Mouse (Mus musculus): ENCODE results near the gene Iqcf5.
"Not testable (repeated sequence)": the region's sequence is repeated elsewhere in the genome, so short reads cannot be mapped to it uniquely, and the experiment has no call there.

The Iqcf5 gene

DNA sequence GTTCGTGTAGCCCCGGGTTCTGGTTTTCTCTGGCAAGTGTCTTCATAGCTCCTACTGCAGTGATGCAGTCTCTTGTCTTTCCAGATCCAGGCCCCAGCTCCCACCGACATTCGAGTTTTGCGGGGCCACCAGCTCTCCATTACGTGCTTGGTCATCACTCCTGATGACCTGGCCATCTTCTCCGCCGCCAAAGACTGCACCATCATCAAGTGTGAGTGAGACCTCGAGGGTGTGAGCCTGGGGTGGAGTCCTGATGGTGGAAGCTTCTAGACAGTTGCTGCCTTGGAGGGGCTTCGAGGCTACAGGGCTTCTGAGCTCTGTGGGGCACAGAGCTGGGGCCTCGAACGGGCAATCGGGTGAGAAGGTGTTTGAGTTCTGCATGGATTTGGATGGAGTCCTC lies 32.7 kb upstream of the Iqcf5 start:
- DNase-seq (ENCODE audit: low read depth, low spot score), result no peak

DNA sequence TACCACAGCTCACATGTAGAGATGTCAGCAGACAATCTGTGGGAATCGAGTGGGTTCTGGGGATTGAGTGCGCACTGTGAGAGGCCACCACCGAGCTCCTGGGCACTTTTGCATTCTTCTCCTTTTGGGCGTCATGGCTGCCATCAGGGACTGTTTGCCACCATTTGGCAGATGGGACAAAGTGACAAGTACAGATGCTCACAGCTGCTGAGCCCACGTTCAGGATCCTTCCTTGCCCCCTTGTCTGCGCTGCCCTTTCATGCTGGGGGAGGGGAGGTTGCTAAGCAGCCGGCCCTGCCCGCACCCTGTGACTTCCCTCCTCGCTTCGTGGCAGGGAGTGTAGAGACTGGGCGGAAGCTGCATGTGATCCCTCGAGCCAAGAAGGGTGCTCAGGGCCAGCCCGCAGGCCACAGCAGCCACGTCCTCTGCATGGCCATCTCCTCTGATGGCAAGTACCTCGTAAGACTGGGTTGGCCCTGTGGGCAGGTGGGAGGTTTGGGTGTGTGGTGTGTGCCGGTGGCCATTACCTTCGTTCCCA lies 31.7 kb upstream of the Iqcf5 start:
- DNase-seq (ENCODE audit: low read depth, low spot score), result no peak

DNA sequence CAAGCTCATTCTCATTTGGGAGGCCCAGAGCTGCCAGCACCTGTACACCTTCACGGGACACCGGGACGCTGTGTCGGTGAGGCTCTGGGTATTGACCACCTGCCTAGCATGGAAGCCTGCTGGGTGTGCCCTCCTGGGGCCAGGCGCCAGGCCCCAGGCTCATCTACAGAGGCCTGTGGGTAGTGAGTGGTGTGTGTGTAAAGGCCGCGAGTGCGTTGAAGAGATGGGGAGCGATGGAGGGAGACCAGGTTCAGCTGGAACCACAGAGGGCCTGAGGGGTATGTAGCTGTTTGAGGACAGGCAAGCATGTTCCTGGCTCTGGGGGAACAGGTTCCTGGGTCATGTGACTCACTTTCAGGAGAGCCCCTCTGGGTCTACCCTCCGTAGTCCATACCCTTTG lies 31.2 kb upstream of the Iqcf5 start:
- no peak for DNase-seq (ENCODE audit: low read depth, low spot score)

DNA sequence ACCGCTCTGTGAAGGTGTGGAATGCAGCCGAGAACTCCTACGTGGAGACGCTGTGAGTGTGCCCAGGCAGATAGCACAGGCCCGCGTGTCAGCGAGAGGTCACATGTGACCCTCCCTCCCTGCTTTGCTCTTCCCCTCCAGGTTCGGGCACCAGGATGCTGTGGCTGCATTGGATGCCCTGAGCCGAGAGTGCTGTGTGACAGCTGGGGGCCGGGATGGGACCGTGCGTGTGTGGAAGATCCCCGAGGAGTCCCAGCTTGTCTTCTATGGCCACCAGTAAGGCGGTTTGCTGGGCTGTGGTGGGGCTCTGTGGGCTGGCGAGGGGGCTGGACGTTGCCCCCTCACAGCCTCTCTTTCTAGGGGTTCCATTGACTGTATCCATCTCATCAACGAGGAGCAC lies 30.8 kb upstream of the Iqcf5 start:
- DNase-seq (ENCODE audit: low read depth, low spot score), result no peak

DNA sequence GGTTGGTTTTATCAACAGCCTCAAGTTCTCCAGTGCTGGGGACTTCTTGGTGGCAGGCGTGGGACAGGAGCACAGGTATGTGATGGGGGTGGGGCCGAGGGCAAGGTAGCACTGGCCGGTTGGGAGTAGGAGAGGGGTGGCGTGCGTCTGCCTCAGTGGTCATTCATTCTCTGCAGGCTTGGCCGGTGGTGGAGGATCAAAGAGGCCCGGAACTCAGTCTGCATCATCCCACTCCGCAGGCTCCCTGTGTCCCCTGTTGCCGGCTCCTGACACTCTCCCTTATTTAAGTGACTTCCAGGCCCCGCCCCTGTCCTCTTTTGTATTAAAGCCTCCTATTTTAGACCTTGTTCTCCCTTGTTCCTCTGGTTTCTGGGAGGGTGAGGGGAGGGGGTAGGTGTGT lies 29.3 kb upstream of the Iqcf5 start:
- DNase-seq (ENCODE audit: low read depth, low spot score), result no peak

DNA sequence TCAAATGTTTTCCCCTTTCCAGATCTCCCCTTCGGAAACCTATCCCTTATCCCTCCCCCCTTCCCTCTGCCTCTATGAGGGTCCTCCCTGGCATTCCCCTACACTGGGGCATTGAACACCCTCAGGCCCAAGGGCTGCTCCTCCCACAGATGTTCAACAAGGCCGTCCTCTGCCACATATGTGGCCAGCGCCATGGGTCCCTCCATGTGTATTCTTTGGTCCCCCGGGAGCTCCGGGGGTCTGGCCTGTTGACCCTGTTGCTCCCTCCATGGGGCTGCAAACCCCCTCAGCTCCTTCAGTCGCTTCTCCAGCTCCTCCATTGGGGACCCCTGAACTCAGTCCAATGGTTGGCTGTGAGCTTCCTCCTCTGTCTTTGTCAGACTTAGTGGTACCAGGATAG lies 26.8 kb upstream of the Iqcf5 start:
- DNase-seq (ENCODE audit: low read depth, low spot score), result not testable (repeated sequence)

DNA sequence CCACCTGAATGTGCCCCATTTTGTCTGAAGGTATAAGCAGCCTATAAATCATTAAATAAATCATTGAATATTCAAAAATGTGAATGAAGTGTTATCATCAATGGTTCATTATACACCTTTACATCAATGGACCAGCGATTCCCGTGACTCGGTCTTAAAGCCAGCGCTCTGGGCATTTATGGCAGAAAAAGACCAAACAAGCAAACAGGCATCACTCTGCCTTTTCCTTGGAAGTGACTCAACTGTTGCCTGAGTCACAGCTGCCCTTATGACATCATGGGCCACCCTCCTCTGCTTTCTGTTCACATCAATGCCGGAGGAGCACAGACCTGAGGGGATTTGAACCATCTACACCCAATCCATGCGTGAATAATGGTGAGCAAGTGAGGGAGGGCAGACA lies 14.7 kb upstream of the Iqcf5 start, which contains the start of gene Iqcf1:
Gene Iqcf1, plus strand, starts transcription at position 301 of the 400 bp plus-strand sequence.
- DNase-seq (ENCODE audit: low read depth, low spot score), result no peak

DNA sequence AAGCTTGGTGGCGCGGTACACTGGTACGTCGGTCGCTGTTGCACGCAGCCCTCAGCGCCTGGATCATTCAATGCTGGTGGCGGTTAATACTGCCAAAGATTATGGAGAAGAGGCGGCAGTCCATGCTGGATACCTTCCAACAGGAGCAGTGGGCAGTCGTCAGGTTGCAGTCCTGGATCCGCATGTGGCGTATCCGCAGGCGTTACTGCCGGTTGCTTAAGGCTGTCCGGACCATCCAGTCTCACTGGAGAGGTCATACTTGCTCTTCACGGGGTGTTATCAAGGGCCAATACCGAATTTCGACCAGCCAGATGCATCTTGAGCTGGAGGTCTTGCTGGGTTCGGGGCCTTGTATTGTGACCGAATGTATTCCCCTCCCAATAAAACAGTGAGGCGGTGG lies 12.5 kb upstream of the Iqcf5 start:
- no peak for DNase-seq (ENCODE audit: low read depth, low spot score)

DNA sequence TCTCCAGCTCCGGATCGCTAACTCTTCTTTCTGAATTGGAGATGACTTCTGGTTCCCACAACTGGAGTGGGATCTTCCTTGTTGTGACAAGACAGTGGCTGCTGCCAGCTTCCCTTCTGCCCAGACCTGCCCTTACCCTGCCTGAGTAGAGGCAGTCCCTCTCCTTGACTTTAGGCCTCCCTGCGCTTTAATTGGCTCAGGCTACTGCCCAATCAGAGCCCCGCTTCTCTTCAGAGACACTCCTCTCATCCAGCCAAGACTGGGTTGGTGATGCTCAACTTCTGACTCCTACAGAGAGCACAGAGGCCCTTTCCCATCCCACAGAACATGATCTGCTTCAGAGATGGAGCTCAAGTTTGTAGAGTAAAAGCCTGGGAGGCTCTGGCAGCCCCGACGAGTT lies 10.1 kb upstream of the Iqcf5 start:
- DNase-seq (ENCODE audit: low read depth, low spot score), result no peak

DNA sequence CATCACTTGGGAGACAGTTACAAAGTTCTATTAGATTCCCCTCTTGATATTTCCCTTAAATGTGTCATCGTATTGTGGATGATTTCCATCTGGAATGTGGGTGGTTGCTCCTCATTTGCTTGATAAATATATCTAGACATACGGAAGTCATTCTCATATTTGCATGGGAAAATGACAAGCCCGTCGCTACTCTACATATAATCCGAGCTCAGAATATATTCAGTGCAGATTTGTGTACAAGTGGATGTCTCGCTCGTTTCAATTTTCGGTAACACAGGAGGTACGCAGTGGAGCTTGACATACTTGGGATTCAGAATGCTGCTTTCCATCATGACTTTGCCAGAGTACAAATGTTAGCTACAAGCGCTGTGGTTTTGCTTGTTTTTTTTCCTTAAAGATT lies 5.0 kb upstream of the Iqcf5 start:
- DNase-seq (ENCODE audit: low read depth, low spot score), result no peak

DNA sequence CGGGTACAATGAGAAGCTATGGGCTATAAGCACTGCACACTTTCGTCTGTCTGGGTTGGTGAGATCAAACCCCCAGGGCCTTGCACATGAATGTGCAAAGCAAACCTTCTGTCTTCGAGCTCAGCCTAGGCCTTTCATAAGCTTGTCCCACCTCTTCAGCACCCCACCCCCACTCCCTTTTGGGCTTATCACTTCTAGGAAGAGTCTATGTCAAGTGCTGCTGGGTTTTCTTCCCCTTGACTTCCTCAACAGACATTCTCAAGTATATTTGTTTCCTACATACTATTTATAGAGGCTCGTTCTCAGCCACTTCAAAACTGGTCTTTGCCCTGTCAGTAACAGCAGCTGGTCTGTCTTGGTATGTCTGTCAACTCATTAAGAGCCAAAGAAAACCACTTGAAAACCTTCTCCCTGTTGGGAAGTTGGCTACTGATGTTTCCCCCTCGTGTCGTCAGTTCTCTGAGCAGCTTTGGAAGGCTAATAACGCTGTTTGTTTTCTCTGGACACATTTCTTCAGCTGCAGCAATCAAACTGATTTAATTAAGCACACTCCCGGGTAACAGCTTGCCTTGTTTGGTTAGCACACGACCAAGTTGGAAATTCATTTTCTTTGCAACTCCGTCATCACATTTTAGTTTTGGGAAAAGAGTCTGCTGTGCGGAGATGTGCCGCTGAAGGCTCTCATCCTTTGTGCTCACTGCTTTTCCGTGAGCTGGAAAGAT lies 1.5 kb upstream of the Iqcf5 start:
- no peak for DNase-seq (ENCODE audit: low read depth, low spot score)

DNA sequence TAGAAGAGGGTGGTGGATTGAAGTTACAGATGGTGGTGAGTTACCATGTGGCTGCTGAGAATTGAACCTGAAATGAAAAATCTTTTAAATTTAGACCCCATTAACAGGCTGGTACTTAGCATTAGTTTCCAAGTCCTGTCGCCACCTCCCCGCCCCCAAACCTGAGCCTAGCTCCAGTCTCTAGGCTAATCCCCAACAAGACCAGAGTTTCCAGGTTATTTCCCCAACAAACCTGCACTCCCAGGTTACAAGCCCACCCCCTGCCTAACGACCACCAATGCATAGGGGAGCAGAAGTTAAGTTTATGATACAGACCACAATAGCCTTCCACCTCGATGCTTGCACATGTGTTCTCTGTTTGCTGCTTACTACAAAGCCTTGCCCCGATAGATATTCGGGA lies 807 bp upstream of the Iqcf5 start:
- no peak for DNase-seq (ENCODE audit: low read depth, low spot score)

DNA sequence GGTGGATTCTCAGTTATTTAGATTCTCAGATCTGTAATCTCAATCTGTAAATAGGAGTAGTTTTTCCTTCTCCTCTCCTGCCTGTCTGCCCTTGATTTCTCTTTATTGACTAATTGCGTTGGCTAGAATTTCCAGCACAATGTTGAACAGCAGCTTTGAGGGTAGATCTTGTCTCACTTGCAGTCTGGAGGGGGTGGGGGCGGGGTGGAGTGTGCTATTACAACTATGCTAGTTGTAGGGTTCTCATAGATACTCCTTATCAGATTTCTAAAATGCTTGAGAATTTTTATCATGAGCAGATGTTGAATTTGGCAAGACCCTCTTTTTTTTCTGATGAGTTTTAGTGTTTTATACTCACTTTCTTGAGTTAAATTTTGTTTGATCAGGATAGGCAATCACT lies 5.1 kb downstream of the Iqcf5 start:
- no peak for DNase-seq (ENCODE audit: low read depth, low spot score)

DNA sequence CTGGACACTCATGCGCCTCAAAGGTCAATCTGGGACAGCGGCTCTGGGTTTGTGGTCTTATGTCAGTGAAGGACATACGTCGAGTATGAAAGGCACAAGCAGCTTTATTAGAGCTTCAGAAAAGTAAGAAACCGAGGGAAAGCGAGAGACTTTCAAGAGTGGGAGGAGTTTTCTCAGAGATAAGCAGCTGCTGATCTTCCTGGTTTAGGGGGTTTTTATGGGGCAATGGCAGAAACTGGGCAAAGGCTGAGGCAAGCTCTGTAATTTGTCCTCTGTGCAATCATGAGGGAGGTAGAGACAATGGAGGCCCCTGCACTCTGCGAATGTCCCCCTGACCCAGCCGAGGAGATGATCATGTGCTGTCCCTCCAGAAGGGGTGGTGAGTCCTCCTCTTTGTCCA lies 5.5 kb downstream of the Iqcf5 start:
- DNase-seq (ENCODE audit: low read depth, low spot score), result no peak

DNA sequence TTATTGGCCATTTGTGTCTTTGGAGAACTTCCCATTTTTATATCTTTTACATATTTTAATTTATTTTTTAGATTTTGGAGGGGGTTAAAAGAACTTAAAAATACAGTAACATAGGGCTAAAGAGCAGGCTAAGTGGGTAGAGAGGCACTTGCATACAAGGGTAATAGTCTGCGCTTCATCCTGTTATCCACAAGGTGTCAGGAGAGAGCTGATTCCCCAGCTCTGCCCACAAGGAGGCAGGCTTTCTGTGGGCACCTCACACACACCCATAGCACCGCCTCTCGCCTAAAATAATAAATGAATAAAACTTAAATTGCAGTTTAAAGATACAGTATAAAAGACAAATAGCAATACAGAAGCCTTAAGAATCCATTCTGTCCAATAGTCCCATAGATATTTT lies 17.5 kb downstream of the Iqcf5 start:
- peak; percentile 2 for DNase-seq (ENCODE audit: low read depth, low spot score)

DNA sequence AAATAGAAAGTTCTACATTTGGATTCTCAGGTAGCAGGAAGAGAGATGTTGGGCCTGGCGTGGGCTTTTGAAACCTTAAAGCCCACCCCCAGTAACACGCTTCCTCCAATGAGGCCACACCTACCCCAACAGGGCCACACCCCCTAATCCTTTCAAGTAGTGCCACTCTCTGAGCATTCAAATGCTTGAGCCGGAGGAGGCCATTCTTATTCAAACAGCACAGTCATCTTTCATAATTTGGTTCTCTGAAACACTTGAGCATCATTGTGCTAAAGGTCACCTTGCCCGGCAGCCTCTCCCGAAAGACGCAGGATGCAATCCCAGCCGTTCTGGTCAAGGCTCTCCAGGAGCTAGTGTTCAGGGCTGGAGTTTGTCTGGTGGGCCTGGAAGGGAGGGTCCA lies 19.9 kb downstream of the Iqcf5 start:
- DNase-seq (ENCODE audit: low read depth, low spot score), result no peak

DNA sequence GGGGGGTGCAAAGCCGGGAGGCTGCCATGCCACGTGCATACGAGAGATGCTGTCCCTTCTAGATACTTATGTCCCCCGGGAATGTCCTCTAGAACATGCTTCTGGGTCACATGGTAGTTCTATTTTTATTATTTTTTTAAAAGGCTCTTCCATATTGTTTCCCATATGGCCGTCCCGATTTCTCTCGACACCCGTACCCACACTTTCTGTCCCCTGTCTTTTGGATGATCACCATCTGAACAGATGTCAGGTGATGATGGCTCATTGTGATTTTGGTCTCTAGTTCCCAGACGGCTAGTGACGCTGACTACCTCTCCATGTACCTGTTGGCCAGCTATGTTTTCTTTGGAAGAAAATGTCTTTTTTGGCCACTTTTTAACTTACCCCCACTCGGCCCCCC lies 20.6 kb downstream of the Iqcf5 start:
- DNase-seq (ENCODE audit: low read depth, low spot score), result no peak

DNA sequence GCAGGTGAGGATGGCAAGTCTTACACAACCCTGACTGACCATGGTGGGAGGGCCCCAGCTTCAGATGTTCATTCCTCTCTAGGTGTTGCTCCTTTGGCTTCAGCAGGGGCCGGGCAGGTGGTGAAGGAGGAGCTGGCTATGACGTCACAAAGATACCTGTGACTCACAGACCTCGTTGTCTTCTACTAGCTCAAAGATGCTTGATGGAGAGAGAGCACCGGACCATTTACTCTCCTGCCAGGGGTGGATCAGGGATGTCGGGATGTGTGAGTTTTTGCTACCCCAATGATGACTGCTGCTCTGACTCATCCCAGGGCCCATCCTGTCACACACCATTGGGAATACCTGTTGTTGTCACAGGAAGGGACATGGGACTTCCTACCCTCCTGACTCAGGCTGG lies 47.2 kb downstream of the Iqcf5 start, which contains the start of gene Iqcf3:
Gene Iqcf3, minus strand, starts transcription at position 101 of the 400 bp plus-strand sequence.
- no peak for DNase-seq (ENCODE audit: low read depth, low spot score)

DNA sequence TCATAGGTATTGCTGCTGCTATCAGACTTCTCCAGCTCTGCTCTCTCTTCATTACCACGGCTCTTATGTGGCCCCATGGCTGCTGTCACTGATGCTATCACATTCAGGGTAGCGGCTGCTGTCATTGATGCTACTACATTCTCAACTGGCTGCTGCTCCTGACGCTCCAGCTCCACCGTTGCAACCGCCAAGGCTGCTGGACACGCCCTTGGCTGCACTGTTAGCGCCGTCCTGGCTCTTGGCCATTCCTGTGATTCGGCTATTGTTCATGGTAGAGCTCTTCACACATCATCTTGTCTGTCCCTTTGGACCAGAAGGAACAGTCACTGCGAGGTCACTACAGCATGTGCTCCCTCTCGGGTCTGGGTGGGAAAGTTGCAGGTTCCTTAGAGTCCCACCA lies 47.9 kb downstream of the Iqcf5 start:
- DNase-seq (ENCODE audit: low read depth, low spot score), result no peak

DNA sequence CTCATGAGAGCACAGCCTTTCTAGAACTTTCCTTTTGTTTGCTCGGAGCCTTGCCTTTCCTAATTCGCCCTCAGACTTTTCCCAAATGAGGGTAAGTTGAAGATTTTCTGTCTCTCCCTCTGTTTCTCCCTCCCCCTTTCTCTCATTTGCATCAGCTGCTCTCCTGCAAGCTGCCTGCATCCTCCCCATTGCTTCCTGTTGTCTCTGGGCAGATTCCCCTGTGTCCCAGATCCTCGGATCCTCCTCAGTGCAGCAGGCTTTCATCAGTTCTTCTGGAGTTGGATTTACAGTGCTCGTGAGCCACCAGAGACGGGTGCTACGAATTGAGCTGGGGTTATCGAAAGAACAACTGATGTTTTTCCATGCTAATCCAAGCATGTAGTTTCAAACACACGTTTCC lies 49.7 kb downstream of the Iqcf5 start:
- no peak for DNase-seq (ENCODE audit: low read depth, low spot score)
